Mouse (Mus musculus): ENCODE measurements at regions not wholly inside any gene's neighbourhood (a gene's known extent, or its start where the extent isn't known, plus 50 kb on each side); places are given as distances from the start of the nearest gene placed in this dataset.

GRCm38 (mm10) chr17:45868539-45868938 is 134.9 kb upstream of the 1600014C23Rik start:
- no peak for DNase-seq (ENCODE audit: low spot score in 2 of 2)

GRCm38 (mm10) chr17:45867727-45868126 is 134.1 kb upstream of the 1600014C23Rik start:
- DNase-seq (ENCODE audit: low spot score in 2 of 2), result no peak

GRCm38 (mm10) chr17:45866876-45867652 is 133.4 kb upstream of the 1600014C23Rik start:
- no peak for DNase-seq (ENCODE audit: low spot score in 2 of 2)

GRCm38 (mm10) chr17:45866346-45866745 is 132.7 kb upstream of the 1600014C23Rik start:
- DNase-seq (ENCODE audit: low spot score in 2 of 2), result no peak

GRCm38 (mm10) chr17:45865944-45866343 is 132.3 kb upstream of the 1600014C23Rik start:
- DNase-seq (ENCODE audit: low spot score in 2 of 2), result no peak

- no peak for DNase-seq (ENCODE audit: low spot score in 2 of 2)
These were observed 130.0 kb upstream of the 1600014C23Rik start for GRCm38 (mm10) chr17:45863471-45864205.

- no peak for DNase-seq (ENCODE audit: low spot score in 2 of 2)
These were observed 129.4 kb upstream of the 1600014C23Rik start for GRCm38 (mm10) chr17:45863031-45863430.

- no peak for DNase-seq (ENCODE audit: low spot score in 2 of 2)
These were observed 125.8 kb upstream of the 1600014C23Rik start for GRCm38 (mm10) chr17:45859441-45859840.

GRCm38 (mm10) chr17:45853931-45854653 is 120.4 kb upstream of the 1600014C23Rik start:
- DNase-seq (ENCODE audit: low spot score in 2 of 2), result no peak

- DNase-seq (ENCODE audit: low spot score in 2 of 2), result no peak
These were observed 118.8 kb upstream of the 1600014C23Rik start for GRCm38 (mm10) chr17:45852402-45852801.

- no peak for DNase-seq (ENCODE audit: low spot score in 2 of 2)
These were observed 118.2 kb upstream of the 1600014C23Rik start for GRCm38 (mm10) chr17:45851723-45852396.

GRCm38 (mm10) chr17:45850976-45851375 is 117.3 kb upstream of the 1600014C23Rik start:
- no peak for DNase-seq (ENCODE audit: low spot score in 2 of 2)

- no peak for DNase-seq (ENCODE audit: low spot score in 2 of 2)
These were observed 116.5 kb upstream of the 1600014C23Rik start for GRCm38 (mm10) chr17:45850174-45850573.

- no peak for DNase-seq (ENCODE audit: low spot score in 2 of 2)
These were observed 115.0 kb upstream of the 1600014C23Rik start for GRCm38 (mm10) chr17:45848605-45849004.

- no peak for DNase-seq (ENCODE audit: low spot score in 2 of 2)
These were observed 114.2 kb upstream of the 1600014C23Rik start for GRCm38 (mm10) chr17:45847701-45848378.

- no peak for DNase-seq (ENCODE audit: low spot score in 2 of 2)
These were observed 112.2 kb upstream of the 1600014C23Rik start for GRCm38 (mm10) chr17:45845832-45846231.

- no peak for DNase-seq (ENCODE audit: low spot score in 2 of 2)
These were observed 103.1 kb upstream of the 1600014C23Rik start for GRCm38 (mm10) chr17:45836731-45837130.

- no peak for DNase-seq (ENCODE audit: low spot score in 2 of 2)
These were observed 102.6 kb upstream of the 1600014C23Rik start for GRCm38 (mm10) chr17:45836253-45836652.

GRCm38 (mm10) chr17:45834518-45835071 is 101.0 kb upstream of the 1600014C23Rik start:
- no peak for DNase-seq (ENCODE audit: low spot score in 2 of 2)

- DNase-seq (ENCODE audit: low spot score in 2 of 2), result no peak
These were observed 96.7 kb upstream of the 1600014C23Rik start for GRCm38 (mm10) chr17:45830324-45830723.

Data from adrenal gland, postnatal 4 days (tissue).